18 mouse cellular contexts compared by ENCODE assay signal in the genomic region with DNA sequence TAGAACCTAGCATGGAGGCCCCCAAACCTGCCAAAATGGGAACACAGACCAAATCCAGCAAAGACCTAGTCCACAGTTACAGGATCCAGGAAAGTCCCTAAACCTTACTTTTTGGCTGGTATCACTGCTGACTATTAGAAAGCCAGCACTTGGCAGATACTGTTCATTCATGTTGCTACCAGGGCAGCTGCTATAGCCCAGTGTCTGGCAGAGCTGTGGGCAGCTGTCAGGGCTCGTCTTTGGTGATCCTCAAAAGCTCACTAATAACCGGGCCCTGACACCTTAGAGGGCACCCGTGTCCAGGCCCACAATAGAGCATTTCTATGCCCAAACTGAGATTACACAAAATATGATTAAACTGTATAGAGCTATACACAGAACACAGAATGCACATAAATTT. TPM values are rescaled to one million over a fixed set of nuclear protein-coding genes. Genes with fewer than 3 reads are reported as not detected.
DNase-seq lines count a peak whose midpoint lies in the region; ATAC-seq and TF ChIP-seq lines count a peak whose summit lies in the region.
"Had no signal": no experiment of that assay in that cellular context is flagged by ENCODE, and none has a peak within 500 bp of the region (broad histone marks: within the 10 kb centered on the region; RNA-seq: fewer than 3 reads in every experiment).

No protein-coding gene starts in this region.

- peak; percentile 16 to 24 for DNase-seq in cerebellum, postnatal 10 days
- no peak for DNase-seq in cerebellum, adult 18-20 months
- DNase-seq in gastrocnemius, postnatal 14 days, result peak; percentile 40
- DNase-seq in gastrocnemius, adult 18-20 months (ENCODE audit: low spot score), result no peak
- DNase-seq in liver, embryonic 14.5 days (ENCODE audit: low read depth in 3 of 3, low spot score in 3 of 3), result no peak
- no peak for DNase-seq in liver, embryonic 11.5 days (ENCODE audit: low spot score)
- DNase-seq: adrenal gland, adult 8-10 months; adrenal gland, postnatal 25 days; cerebellum, postnatal 25 days; gastrocnemius, adult 2 months had no signal

- H3K36me3 ChIP-seq in liver, embryonic 14.5 days (replicated peaks; ENCODE audit: control insufficient read depth, insufficient read depth, low read depth), result peaks cover 4% of the 10 kb centered on the region
- peaks cover 29% of the 10 kb centered on the region for H3K36me3 ChIP-seq in liver, embryonic 11.5 days (ENCODE audit: control insufficient read depth, insufficient read depth, low read length)

- H3K4me2 ChIP-seq in liver, embryonic 14.5 days (ENCODE audit: low read depth), result peak overlapping the region; percentile 95; the same call in 1 of the 2 replicates
- no peak overlapping the region for H3K4me2 ChIP-seq in liver, embryonic 11.5 days

- no peak for TF ChIP-seq CTCF in liver, embryonic 14.5 days (IDR thresholded peaks at IDR 0.05; ENCODE audit: low read depth)

- H3K9me3 ChIP-seq in liver, embryonic 14.5 days (ENCODE audit: control insufficient read depth, low read length), result peaks cover 9% of the 10 kb centered on the region
- peaks cover 12% of the 10 kb centered on the region for H3K9me3 ChIP-seq in liver, embryonic 11.5 days (ENCODE audit: control insufficient read depth, low read length)
- H3K9me3 ChIP-seq: intestine, embryonic 15.5 days had no signal

- H3K27ac ChIP-seq in liver, embryonic 14.5 days, result no peak overlapping the region
- H3K27ac ChIP-seq in liver, embryonic 11.5 days (ENCODE audit: low read depth, low read length), result no peak overlapping the region
- H3K27ac ChIP-seq: embryonic facial prominence, embryonic 15.5 days; forebrain, embryonic 12.5 days; forebrain, embryonic 15.5 days; gastrocnemius, adult 2 months; hindbrain, embryonic 12.5 days; hindbrain, embryonic 15.5 days; intestine, embryonic 15.5 days had no signal

- H3K9ac ChIP-seq in liver, embryonic 14.5 days (replicated peaks), result no peak overlapping the region
- no peak overlapping the region for H3K9ac ChIP-seq in liver, embryonic 11.5 days (ENCODE audit: low read depth, low read length)
- H3K9ac ChIP-seq: embryonic facial prominence, embryonic 15.5 days; forebrain, embryonic 15.5 days; hindbrain, embryonic 12.5 days; hindbrain, embryonic 15.5 days had no signal

- H3K4me1 ChIP-seq in liver, embryonic 14.5 days (replicated peaks; ENCODE audit: control insufficient read depth in 2 of 2, insufficient read depth in 2 of 2, low read length in 1 of 2), result peaks cover 10% of the 10 kb centered on the region in 2 experiments
- H3K4me1 ChIP-seq in liver, embryonic 11.5 days (replicated peaks; ENCODE audit: control insufficient read depth, insufficient read depth, low read length), result peaks cover 8% of the 10 kb centered on the region

- no peak for TF ChIP-seq EP300 in liver, embryonic 14.5 days (IDR thresholded peaks at IDR 0.05; ENCODE audit: low read depth)

- WGBS in liver, embryonic 14.5 days (ENCODE audit: insufficient replicate concordance), result 75% methylated on average over 3 of the region's 3 CpGs
- 83% methylated on average over 3 of the region's 3 CpGs for WGBS in liver, embryonic 11.5 days

- intact Hi-C loops in gastrocnemius, postnatal 14 days (cut with DNase I; ENCODE audit: low total_unique reads), result no loop called here

- H3K4me3 ChIP-seq in liver, embryonic 14.5 days (ENCODE audit: insufficient read depth in 1 of 2, low read depth in 2 of 2, low read length in 2 of 2), result no peak overlapping the region
- no peak overlapping the region for H3K4me3 ChIP-seq in liver, embryonic 11.5 days (ENCODE audit: low read depth, low read length)
- H3K4me3 ChIP-seq: gastrocnemius, adult 2 months; intestine, embryonic 15.5 days had no signal

- ATAC-seq in liver, embryonic 14.5 days (ENCODE audit: insufficient read depth), result no peak
- no peak for ATAC-seq in liver, embryonic 11.5 days (replicated peaks; ENCODE audit: low FRiP score)
- ATAC-seq in inflammation-experienced regulatory T-cells, adult 6 months, result no peak
- ATAC-seq: activated CD4-positive, CD25-positive, alpha-beta regulatory T cell, adult 4 months; forebrain, embryonic 15.5 days; intestine, embryonic 15.5 days had no signal

- H3K27me3 ChIP-seq in liver, embryonic 14.5 days (ENCODE audit: control insufficient read depth, insufficient read depth, low read length), result no peaks in the 10 kb centered on the region
- no peaks in the 10 kb centered on the region for H3K27me3 ChIP-seq in liver, embryonic 11.5 days (replicated peaks; ENCODE audit: control insufficient read depth, insufficient read depth, low read length)
- H3K27me3 ChIP-seq: embryonic facial prominence, embryonic 15.5 days; forebrain, embryonic 12.5 days; forebrain, embryonic 15.5 days; hindbrain, embryonic 12.5 days; hindbrain, embryonic 15.5 days; intestine, embryonic 15.5 days had no signal

RNA-seq across cellular contexts. Expression of a gene that starts 1.8 kb away (rescaled TPM):
- 10 to 100 TPM; 24.6 to 28.1 TPM for total RNA-seq in gastrocnemius, postnatal 14 days (2021)
- total RNA-seq in gastrocnemius, adult 18-20 months (2021), result 10 to 100 TPM; 37.6 to 42.5 TPM
- 5.4 and 7.5 TPM in 2 replicates for polyA plus RNA-seq in liver, embryonic 14.5 days (2012; rRNA removed)
- polyA plus RNA-seq in liver, embryonic 14.5 days (2014; fragmentation: Nextera tagmentation; extraction: Ambion mirVana), result 9.3 and 11.6 TPM in 2 replicates
- polyA plus RNA-seq in liver, embryonic 11.5 days (2014; fragmentation: Nextera tagmentation; extraction: Ambion mirVana), result 25.0 and 26.8 TPM in 2 replicates
- 1 to 10 TPM; 2.8 to 3.2 (median 2.9) TPM for polyA plus RNA-seq in inflammation-experienced regulatory T-cells, adult 6 months (2017; shearing (Covaris generic))

RNA-seq across cellular contexts. Expression of a gene that starts 1.9 kb away (rescaled TPM):
- 10 to 100 TPM in 1 of 2 experiments, 1 to 10 TPM in 1; 7.3 to 10.5 TPM for total RNA-seq in gastrocnemius, postnatal 14 days (2021)
- 10 to 100 TPM; 20.1 to 23.3 TPM for total RNA-seq in gastrocnemius, adult 18-20 months (2021)
- 8.1 and 12.0 TPM in 2 replicates for polyA plus RNA-seq in liver, embryonic 14.5 days (2012; rRNA removed)
- polyA plus RNA-seq in liver, embryonic 14.5 days (2014; fragmentation: Nextera tagmentation; extraction: Ambion mirVana), result 20.7 and 22.0 TPM in 2 replicates
- polyA plus RNA-seq in liver, embryonic 11.5 days (2014; fragmentation: Nextera tagmentation; extraction: Ambion mirVana), result 30.0 and 34.3 TPM in 2 replicates
- polyA plus RNA-seq in inflammation-experienced regulatory T-cells, adult 6 months (2017; shearing (Covaris generic)), result 10 to 100 TPM; 12.0 to 17.0 (median 14.8) TPM

RNA-seq across cellular contexts. Expression of a gene that starts 41.2 kb away (rescaled TPM):
- total RNA-seq in gastrocnemius, postnatal 14 days (2021), result 10 to 100 TPM; 27.2 to 29.2 TPM
- total RNA-seq in gastrocnemius, adult 18-20 months (2021), result 10 to 100 TPM; 49.7 to 55.4 TPM
- 6.9 and 7.6 TPM in 2 replicates for polyA plus RNA-seq in liver, embryonic 14.5 days (2012; rRNA removed)
- polyA plus RNA-seq in liver, embryonic 14.5 days (2014; fragmentation: Nextera tagmentation; extraction: Ambion mirVana), result 3.6 and 3.7 TPM in 2 replicates
- polyA plus RNA-seq in liver, embryonic 11.5 days (2014; fragmentation: Nextera tagmentation; extraction: Ambion mirVana), result 7.6 and 9.2 TPM in 2 replicates
- 10 to 100 TPM; 13.4 to 23.9 (median 14.5) TPM for polyA plus RNA-seq in inflammation-experienced regulatory T-cells, adult 6 months (2017; shearing (Covaris generic))

Comparison
In these comparisons a context has a peak if more than half of its experiments do, and no peak if none do; other contexts are left out.
1. DNase-seq: peak in cerebellum, postnatal 10 days (2 of 2) and gastrocnemius, postnatal 14 days (single experiment); none in cerebellum, adult 18-20 months (0 of 2), gastrocnemius, adult 18-20 months (single experiment), liver, embryonic 14.5 days (0 of 3) and liver, embryonic 11.5 days (single experiment).